Mouse (Mus musculus): ENCODE measurements around the gene Gm10260. TPM values are rescaled to one million over a fixed set of nuclear protein-coding genes. Genes with fewer than 3 reads are reported as not detected.
A peak's percentile ranks its signal among the peaks of the same experiment; 100 is the strongest.

Gm10260 gene
- total RNA-seq, 2 experiments from 2014 or later: 140 to 148 TPM

GRCm38 (mm10) chr13:97769205-97769604 is 8.8 kb upstream of the Gm10260 start:
- intact Hi-C loops (cut with DNase I): no loop called here

DNA sequence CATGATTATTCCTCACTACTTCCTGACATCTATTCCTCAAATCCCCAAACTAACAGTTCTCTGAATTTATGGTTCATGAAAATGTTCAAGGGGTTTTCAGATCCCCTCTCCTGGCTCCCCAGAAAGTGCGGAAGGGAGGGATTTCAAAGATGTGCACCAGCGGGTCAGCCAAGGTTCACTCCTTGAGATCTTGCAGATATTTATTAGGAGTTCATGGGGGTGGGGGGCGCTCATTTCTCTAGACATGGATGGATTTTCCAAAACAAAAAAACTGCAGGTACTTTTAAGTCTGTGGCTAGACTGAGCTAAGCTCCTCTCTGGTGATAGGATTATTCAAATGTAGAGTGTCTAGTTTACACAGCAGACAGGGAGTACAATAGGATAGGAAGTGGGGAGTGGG is 8.4 kb upstream of the Gm10260 start:
- intact Hi-C loops (cut with DNase I): no loop called here
- DNase-seq: no peak

More at GRCm38 (mm10) chr13:97769205-97769604, 8.8 kb upstream of the Gm10260 start:
- DNase-seq: no peak

GRCm38 (mm10) chr13:97768046-97768682 is 7.7 kb upstream of the Gm10260 start:
- intact Hi-C loops (cut with DNase I): no loop called here
- DNase-seq: no peak

GRCm38 (mm10) chr13:97766600-97766999 is 6.2 kb upstream of the Gm10260 start:
- no peak for DNase-seq
- intact Hi-C loops (cut with DNase I): no loop called here

- DNase-seq: no peak
- intact Hi-C loops (cut with DNase I): no loop called here
Observed at GRCm38 (mm10) chr13:97765913-97766312, 5.5 kb upstream of the Gm10260 start.

DNA sequence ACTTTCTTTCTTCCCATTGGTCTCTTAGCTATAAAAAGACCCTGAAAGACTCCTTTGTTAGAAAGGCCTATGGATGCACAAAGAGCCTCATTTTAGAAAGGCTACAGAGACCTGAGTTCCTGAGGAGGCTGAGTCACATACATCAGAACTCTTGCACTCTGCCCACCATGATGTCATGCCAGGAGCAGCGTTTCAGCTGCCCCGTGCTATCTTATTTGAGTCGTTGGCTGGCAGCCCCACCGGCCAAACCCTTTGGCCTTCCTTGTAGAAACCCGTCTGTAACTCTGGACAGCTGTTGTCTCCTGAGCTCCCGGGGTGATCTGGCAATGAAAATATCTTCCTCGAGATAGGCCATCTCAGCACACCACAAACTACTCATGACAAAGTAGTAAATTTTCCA is 3.6 kb upstream of the Gm10260 start:
- intact Hi-C loops (cut with DNase I): no loop called here

GRCm38 (mm10) chr13:97763436-97763835 is 3.0 kb upstream of the Gm10260 start:
- peak in 1 of 2 experiments; percentile 28 for DNase-seq

More for the DNA sequence above, 3.6 kb upstream of the Gm10260 start:
- DNase-seq: peak; percentile 53 to 58

GRCm38 (mm10) chr13:97762121-97762520 is 1.7 kb upstream of the Gm10260 start:
- intact Hi-C loops (cut with DNase I): no loop called here

More at GRCm38 (mm10) chr13:97763436-97763835, 3.0 kb upstream of the Gm10260 start:
- intact Hi-C loops (cut with DNase I): no loop called here

GRCm38 (mm10) chr13:97757033-97757432 is 3.4 kb downstream of the Gm10260 start:
- intact Hi-C loops (cut with DNase I): no loop called here

More at GRCm38 (mm10) chr13:97762121-97762520, 1.7 kb upstream of the Gm10260 start:
- DNase-seq: no peak

GRCm38 (mm10) chr13:97756091-97756490 is 4.3 kb downstream of the Gm10260 start:
- DNase-seq: no peak
- intact Hi-C loops (cut with DNase I): no loop called here

More at GRCm38 (mm10) chr13:97757033-97757432, 3.4 kb downstream of the Gm10260 start:
- peak; percentile 58 to 64 for DNase-seq

DNA sequence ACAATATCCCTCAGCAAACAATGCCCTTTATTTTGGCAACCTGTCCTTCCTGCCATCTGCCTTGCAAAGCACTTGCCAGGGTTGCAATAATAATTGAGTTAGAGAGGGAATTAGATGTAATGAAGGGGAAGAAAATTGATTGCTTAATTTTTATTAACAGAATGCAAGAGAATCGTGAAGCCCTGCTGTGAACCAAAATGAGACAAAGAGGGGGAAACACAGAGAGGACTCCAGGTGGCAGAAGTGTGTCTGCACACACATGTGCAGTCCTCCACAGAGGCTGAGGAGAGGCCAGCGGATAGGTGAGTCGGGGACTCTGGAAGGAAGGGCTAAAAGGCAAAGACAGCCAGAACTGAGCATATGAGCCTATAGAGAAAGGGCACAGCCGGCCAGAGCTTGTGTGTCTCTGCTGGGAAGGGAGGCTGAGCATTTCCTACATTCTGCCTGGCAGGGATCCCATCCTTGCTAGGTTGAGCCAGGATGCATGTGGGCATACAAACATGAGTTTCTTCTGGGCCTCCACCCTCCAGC is 9.5 kb downstream of the Gm10260 start:
- intact Hi-C loops (cut with DNase I): no loop called here
- no peak for DNase-seq

DNA sequence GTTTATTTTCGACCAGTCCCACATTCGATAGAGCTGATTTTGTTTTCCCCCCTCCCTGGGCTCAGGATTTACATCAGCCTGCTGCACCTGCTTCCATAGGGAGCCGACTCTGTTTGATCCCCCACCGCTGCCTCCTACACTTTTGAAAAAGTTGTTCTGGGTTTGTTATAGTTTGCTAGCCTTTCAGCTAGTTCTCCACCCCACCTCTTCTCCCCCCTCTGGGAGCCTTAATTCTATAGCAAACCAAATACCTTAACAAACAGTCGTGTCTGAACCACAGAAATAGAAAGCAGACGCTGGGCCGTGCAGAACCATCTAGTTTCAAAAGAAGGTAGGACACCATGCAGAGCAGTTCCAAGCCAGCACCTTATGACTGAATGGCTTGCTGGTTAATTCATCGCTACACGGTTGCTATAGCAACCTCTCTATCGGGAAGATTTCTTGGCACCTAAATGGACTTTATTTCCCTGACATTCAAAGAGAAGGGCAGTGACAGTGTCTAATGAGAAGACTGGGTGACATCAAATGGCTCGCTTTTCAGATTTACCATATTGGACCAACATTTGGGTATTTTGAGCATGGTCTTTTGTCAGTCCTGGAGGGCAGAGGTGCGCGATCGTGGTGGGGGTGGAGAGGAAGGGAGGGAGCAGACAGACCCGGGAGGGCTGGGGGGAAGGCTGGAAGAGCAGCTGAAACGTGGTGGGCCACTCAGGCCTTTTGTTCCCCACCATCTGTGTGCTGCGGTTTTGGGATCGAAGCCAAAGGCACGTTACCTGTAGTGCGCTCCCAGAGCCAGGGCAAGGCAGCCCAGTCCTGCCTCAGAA is 13.2 kb downstream of the Gm10260 start:
- DNase-seq: no peak
- intact Hi-C loops (cut with DNase I): no loop called here

- intact Hi-C loops (cut with DNase I): no loop called here
- DNase-seq: no peak
Observed at GRCm38 (mm10) chr13:97744669-97745068, 15.8 kb downstream of the Gm10260 start.

DNA sequence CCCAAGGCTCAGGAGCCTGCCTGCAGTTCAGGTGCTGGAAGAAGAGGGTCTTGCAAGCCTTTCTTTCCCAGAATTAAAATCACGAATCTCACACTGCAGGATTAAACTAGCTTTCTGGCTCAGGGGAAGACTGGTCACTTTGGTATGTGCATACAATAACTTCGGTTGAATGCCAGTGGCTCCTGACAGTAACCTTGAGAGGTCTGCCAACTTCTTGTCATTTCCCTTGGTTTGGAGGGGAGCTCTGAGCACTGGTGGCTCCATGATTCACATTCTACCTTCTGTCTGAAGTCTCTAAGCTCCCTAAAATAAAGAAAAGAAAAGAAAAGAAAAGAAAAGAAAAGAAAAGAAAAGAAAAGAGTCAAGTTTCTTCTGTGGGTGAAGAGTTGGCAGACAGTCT is 16.4 kb downstream of the Gm10260 start:
- intact Hi-C loops (cut with DNase I): no loop called here

GRCm38 (mm10) chr13:97743229-97743988 is 17.0 kb downstream of the Gm10260 start:
- intact Hi-C loops (cut with DNase I): no loop called here
- no peak for DNase-seq

More for the DNA sequence above, 16.4 kb downstream of the Gm10260 start:
- no peak for DNase-seq

DNA sequence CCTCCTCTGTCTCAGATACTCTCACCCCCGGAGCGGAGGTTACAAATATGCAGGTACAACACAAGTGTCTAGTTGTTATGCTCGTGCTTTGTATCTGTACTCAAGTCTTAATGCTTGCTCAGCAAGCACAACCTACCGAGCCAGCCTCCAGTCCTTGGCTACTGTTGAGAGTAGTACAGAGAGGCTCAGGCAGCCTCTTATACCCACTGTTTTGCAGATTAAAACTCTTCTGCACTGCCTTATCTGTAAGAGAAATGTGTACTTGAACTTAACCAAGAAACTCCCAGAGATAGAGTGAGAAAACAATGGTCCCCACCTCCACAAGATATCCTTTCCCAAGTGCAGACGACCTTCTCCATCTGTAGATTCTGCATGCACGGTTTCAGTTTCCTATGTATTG is 24.5 kb downstream of the Gm10260 start:
- intact Hi-C loops (cut with DNase I): no loop called here

GRCm38 (mm10) chr13:97734760-97735159 is 25.7 kb downstream of the Gm10260 start:
- DNase-seq: no peak
- intact Hi-C loops (cut with DNase I): no loop called here

More for the DNA sequence above, 24.5 kb downstream of the Gm10260 start:
- DNase-seq: no peak

GRCm38 (mm10) chr13:97725160-97725825 is 35.1 kb downstream of the Gm10260 start:
- intact Hi-C loops (cut with DNase I): no loop called here
- DNase-seq: no peak

DNA sequence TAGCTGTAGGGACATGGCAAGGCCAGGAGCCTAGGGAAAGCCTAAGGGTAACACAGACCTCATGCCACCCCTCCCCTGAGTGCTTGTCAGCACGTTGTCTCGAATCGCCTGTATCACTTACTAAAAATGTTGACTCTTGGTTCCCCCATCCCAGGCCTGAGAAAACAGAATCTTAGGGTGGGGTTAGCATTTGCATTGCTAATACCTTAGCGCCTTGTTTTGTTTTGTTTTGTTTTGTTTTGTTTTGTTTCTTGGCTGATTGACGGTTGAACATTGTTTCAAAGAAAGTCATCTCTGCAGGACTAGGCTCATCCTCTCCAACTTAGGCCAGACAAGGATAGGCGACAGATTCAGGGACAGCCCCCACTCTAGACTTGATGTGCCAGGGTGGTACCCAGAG is 35.9 kb downstream of the Gm10260 start:
- no peak for DNase-seq
- intact Hi-C loops (cut with DNase I): no loop called here

Data from heart, postnatal 10 days (tissue).